Mouse (Mus musculus) olfactory bulb, adult 2 months (tissue): ENCODE results near the gene Speer4c.
"Not testable (repeated sequence)": the region's sequence is repeated elsewhere in the genome, so short reads cannot be mapped to it uniquely, and the experiment has no call there.

ENCODE experiments used
- CTCF ChIP-seq: fragments of 200-500 bp; IDR thresholded peaks from 2 replicates; pipeline ENCODE4 v1.5.1; 2012; ENCODE audit warnings: low read depth, mild to moderate bottlenecking, low read length, moderate library complexity; ENCODE audit not compliant: insufficient read depth
- POLR2A ChIP-seq: fragments of 200-500 bp; IDR thresholded peaks from 2 replicates; pipeline ENCODE4 v1.6.1; 2012; ENCODE audit warnings: mild to moderate bottlenecking, low read depth, low read length, moderate library complexity; ENCODE audit not compliant: insufficient read depth

GRCm38 (mm10) chr5:15691849-15692248, 22.2 kb downstream of the Speer4c start:
- not testable (repeated sequence) for TF ChIP-seq POLR2A, CTCF
